22 mouse cellular contexts compared by ENCODE assay signal in the genomic region with DNA sequence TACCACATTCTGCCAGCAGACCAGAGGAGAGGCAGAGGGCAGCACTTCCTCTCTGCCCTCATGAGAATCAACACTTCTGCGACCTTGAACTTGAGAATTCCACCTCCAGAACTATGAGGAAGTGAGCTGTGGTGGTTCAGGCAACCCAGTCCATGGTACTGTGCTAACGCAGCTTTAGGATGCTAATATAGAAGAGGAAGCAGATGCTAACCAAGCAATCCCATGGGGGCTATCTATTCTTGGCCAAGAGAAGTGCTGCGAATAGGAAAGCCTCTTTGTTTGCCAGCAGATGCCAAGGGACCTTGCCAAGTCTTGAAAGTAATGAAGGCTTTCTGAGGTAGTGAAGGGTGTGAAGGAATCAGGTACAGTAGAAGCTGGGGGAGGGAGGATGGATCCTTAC.
DNase-seq lines count a peak whose midpoint lies in the region; ATAC-seq and TF ChIP-seq lines count a peak whose summit lies in the region.
"Had no signal": no experiment of that assay in that cellular context is flagged by ENCODE, and none has a peak within 500 bp of the region (broad histone marks: within the 10 kb centered on the region; RNA-seq: fewer than 3 reads in every experiment).

No protein-coding gene starts in this region.

- DNase-seq in left cerebral cortex, postnatal 14 days (ENCODE audit: low spot score in 2 of 2) = peak; percentile 35 to 56
- DNase-seq in left cerebral cortex, adult 2 months (ENCODE audit: extremely low spot score in 1 of 2, low spot score in 2 of 2) = no peak
- peak; percentile 21 to 24 for DNase-seq in right cerebral cortex, adult 2 months (ENCODE audit: low spot score in 2 of 2)
- DNase-seq in right cerebral cortex, postnatal 4 days = no peak
- DNase-seq in brain, embryonic 14.5 days (ENCODE audit: low read depth) = peak; percentile 77
- peak; percentile 42 for DNase-seq in splenic B cell, adult 2 months (ENCODE audit: low read depth, low spot score)
- DNase-seq: adrenal gland, adult 8-10 months; cerebellum, adult 11-12 months; gastrocnemius, postnatal 36 days; heart, postnatal 36 days; kidney, adult 8-10 months; kidney, postnatal 36 days; layer of hippocampus, adult 9-11 months; thymus, postnatal 36 days had no signal

- intact Hi-C loops in left cerebral cortex, postnatal 14 days (cut with DNase I) = no loop called here
- intact Hi-C loops in left cerebral cortex, adult 2 months (cut with DNase I) = no loop called here

- H3K4me3 ChIP-seq in left cerebral cortex, adult 2 months = no peak overlapping the region
- H3K4me3 ChIP-seq: embryonic facial prominence, embryonic 13.5 days; heart, embryonic 10.5 days; megakaryocyte, embryonic 14.5 days; neural tube, embryonic 12.5 days had no signal

- no peak for TF ChIP-seq POLR2A in brain, embryonic 14.5 days (IDR thresholded peaks at IDR 0.05; ENCODE audit: borderline replicate concordance, extremely low read depth, insufficient read depth, insufficient read length, poor library complexity, severe bottlenecking)

- TF ChIP-seq CTCF in left cerebral cortex, adult 2 months (IDR thresholded peaks at IDR 0.05) = no peak
- no peak for TF ChIP-seq CTCF in brain, embryonic 14.5 days (IDR thresholded peaks at IDR 0.05; ENCODE audit: borderline replicate concordance, extremely low read depth, insufficient read depth, insufficient read length)

- no peaks in the 10 kb centered on the region for H3K36me3 ChIP-seq in splenic B cell, adult 2 months (ENCODE audit: control insufficient read depth, insufficient read depth, low read length, poor library complexity, severe bottlenecking)
- H3K36me3 ChIP-seq: embryonic facial prominence, embryonic 13.5 days; heart, embryonic 10.5 days; neural tube, embryonic 12.5 days had no signal

- H3K27me3 ChIP-seq in splenic B cell, adult 2 months (ENCODE audit: control insufficient read depth, insufficient read depth, low read length, poor library complexity, severe bottlenecking) = no peaks in the 10 kb centered on the region
- H3K27me3 ChIP-seq: embryonic facial prominence, embryonic 13.5 days; neural tube, embryonic 12.5 days had no signal

- H3K27ac ChIP-seq in left cerebral cortex, adult 2 months = no peak overlapping the region
- H3K27ac ChIP-seq: embryonic facial prominence, embryonic 13.5 days; liver, embryonic 14.5 days; neural tube, embryonic 12.5 days had no signal

- no peak for ATAC-seq in monocyte, adult 5-6 weeks (replicated peaks; ENCODE audit: insufficient number of reproducible peaks, low FRiP score, low TSS enrichment, poor library complexity, severe bottlenecking)
- ATAC-seq: CD4-positive, CD25-positive, alpha-beta regulatory T cell, adult 4 months; midbrain, embryonic 16.5 days had no signal

Comparison
In these comparisons a context has a peak if more than half of its experiments do, and no peak if none do; other contexts are left out.
1. DNase-seq: peak in left cerebral cortex, postnatal 14 days (2 of 2), right cerebral cortex, adult 2 months (2 of 2), brain, embryonic 14.5 days (single experiment) and splenic B cell, adult 2 months (single experiment); none in left cerebral cortex, adult 2 months (0 of 2) and right cerebral cortex, postnatal 4 days (single experiment).